Mouse (Mus musculus) testis, adult 2 months (tissue): ENCODE data around the gene Grb2.

Experiments used
- CTCF ChIP-seq: fragments of 200-500 bp; IDR thresholded peaks from 2 replicates; pipeline ENCODE4 v1.5.1; 2012; ENCODE audit warnings: low read depth, mild to moderate bottlenecking, inconsistent platforms, low read length, moderate library complexity; ENCODE audit not compliant: control insufficient read depth, insufficient read depth, insufficient replicate concordance
- POLR2A ChIP-seq: fragments of 200-500 bp; IDR thresholded peaks from 2 replicates; pipeline ENCODE4 v1.6.1; 2012; ENCODE audit warnings: low read depth, mild to moderate bottlenecking, inconsistent platforms, low read length, moderate library complexity; ENCODE audit not compliant: control insufficient read depth

- no peak for TF ChIP-seq CTCF
- no peak for TF ChIP-seq POLR2A
These were observed 43.3 kb upstream of the Grb2 start for GRCm38 (mm10) chr11:115751725-115752124.
